Mouse (Mus musculus) midbrain, embryonic 11.5 days (tissue): ENCODE data around the gene Atrx. TPM values are rescaled to one million over a fixed set of nuclear protein-coding genes. Genes with fewer than 3 reads are reported as not detected.

Experiments used
- ATAC-seq: fragments of 200-750 bp; cut with Nextera tagmentation; 2 replicates; pipeline ENCODE4 v1.8.0; 2017; ENCODE audit warnings: moderate TSS enrichment, moderate library complexity; ENCODE audit not compliant: low FRiP score
- DNase-seq: peaks from one replicate; pipeline ENCODE4 v3.0.0; 2015; ENCODE audit warnings: low spot score; ENCODE audit errors: missing footprints
- H3K27ac ChIP-seq: fragments of 300-500 bp; sonication (generic); 2 replicates; pipeline ENCODE4 v1.5.1; 2014; ENCODE audit warnings: low read depth, low read length
- H3K27me3 ChIP-seq: fragments of 300-500 bp; sonication (generic); 2 replicates; pipeline ENCODE4 v1.6.1; 2014; ENCODE audit warnings: mild to moderate bottlenecking, low read length, moderate library complexity, mixed read lengths; ENCODE audit not compliant: control insufficient read depth, insufficient read depth
- H3K36me3 ChIP-seq: fragments of 300-500 bp; sonication (generic); 2 replicates; pipeline ENCODE4 v1.6.1; 2014; ENCODE audit warnings: mild to moderate bottlenecking, low read length, moderate library complexity, mixed read lengths; ENCODE audit not compliant: control insufficient read depth, insufficient read depth
- H3K4me1 ChIP-seq: fragments of 300-500 bp; sonication (generic); 2 replicates; pipeline ENCODE4 v1.6.1; 2014; ENCODE audit warnings: low read length; ENCODE audit not compliant: control insufficient read depth, insufficient read depth
- H3K4me2 ChIP-seq: fragments of 300-500 bp; sonication (generic); 2 replicates; pipeline ENCODE4 v1.6.1; 2014; ENCODE audit warnings: mild to moderate bottlenecking, moderate library complexity
- H3K4me3 ChIP-seq: fragments of 300-500 bp; sonication (generic); 2 replicates; pipeline ENCODE4 v1.5.1; 2014; ENCODE audit warnings: low read depth, low read length
- H3K9ac ChIP-seq: fragments of 300-500 bp; sonication (generic); 2 replicates; pipeline ENCODE4 v1.6.1; 2014; ENCODE audit warnings: low read length
- H3K9me3 ChIP-seq: fragments of 300-500 bp; sonication (generic); 2 replicates; pipeline ENCODE4 v1.6.1; 2016; ENCODE audit warnings: low read length; ENCODE audit not compliant: control insufficient read depth
- WGBS: fragments of 180-500 bp; shearing (Covaris S2); extraction: QIAGEN DNeasy Blood & Tissue Kit; methylation state at CpG from one replicate; pipeline ENCODE4 v1.1.7; 2014; 5-methylcytosine and 5-hydroxymethylcytosine counted together
- polyA plus RNA-seq: library from polyadenylated mRNA; unstranded; fragments of >200 nt; fragmentation: Nextera tagmentation; extraction: Ambion mirVana; gene quantifications from 2 replicates; pipeline ENCODE4 v1.2.1, GENCODE M21; 2014

Gene Atrx
- polyA plus RNA-seq, 1 experiment from 2014 or later: 196 TPM

GRCm38 (mm10) chrX:105764162-105765004 is 164.8 kb downstream of the Atrx start, which contains the start of gene Fgf16:
Gene Fgf16, plus strand, starts transcription at chrX:105764279.
- peak; percentile 89 for DNase-seq

GRCm38 (mm10) chrX:105763612-105764011 is 165.6 kb downstream of the Atrx start:
- 11% methylated on average over 20 of the region's 20 CpGs for WGBS
- H3K27ac ChIP-seq: no peak overlapping the region
- H3K4me2 ChIP-seq: peak overlapping the region; percentile 53
- peak; percentile 88 for DNase-seq
- no peak overlapping the region; the same call in 1 of the 2 replicates for H3K9ac ChIP-seq
- H3K27me3 ChIP-seq: peaks cover 44% of the 10 kb centered on the region
- H3K4me3 ChIP-seq: peak overlapping the region; percentile 32
- H3K9me3 ChIP-seq: no peaks in the 10 kb centered on the region
- ATAC-seq: peak; percentile 63; the same call in 1 of the 2 replicates
- H3K36me3 ChIP-seq: no peaks in the 10 kb centered on the region
- H3K4me1 ChIP-seq: no peaks in the 10 kb centered on the region; the same call in 1 of the 2 replicates

More at GRCm38 (mm10) chrX:105764162-105765004, 164.8 kb downstream of the Atrx start, which contains the start of gene Fgf16:
- ATAC-seq: peak; percentile 38
- H3K9me3 ChIP-seq: no peaks in the 10 kb centered on the region
- WGBS: 15% methylated on average over 46 of the region's 86 CpGs
- H3K4me2 ChIP-seq: peak within 1 kb of the TSS; percentile 53
- H3K4me3 ChIP-seq: peak within 1 kb of the TSS; percentile 32
- peaks cover 44% of the 10 kb centered on the region for H3K27me3 ChIP-seq
- H3K4me1 ChIP-seq: no peaks in the 10 kb centered on the region; the same call in 1 of the 2 replicates
- H3K9ac ChIP-seq: no peak within 1 kb of the TSS; the same call in 1 of the 2 replicates
- H3K27ac ChIP-seq: no peak within 1 kb of the TSS
- H3K36me3 ChIP-seq: no peaks in the 10 kb centered on the region

DNA sequence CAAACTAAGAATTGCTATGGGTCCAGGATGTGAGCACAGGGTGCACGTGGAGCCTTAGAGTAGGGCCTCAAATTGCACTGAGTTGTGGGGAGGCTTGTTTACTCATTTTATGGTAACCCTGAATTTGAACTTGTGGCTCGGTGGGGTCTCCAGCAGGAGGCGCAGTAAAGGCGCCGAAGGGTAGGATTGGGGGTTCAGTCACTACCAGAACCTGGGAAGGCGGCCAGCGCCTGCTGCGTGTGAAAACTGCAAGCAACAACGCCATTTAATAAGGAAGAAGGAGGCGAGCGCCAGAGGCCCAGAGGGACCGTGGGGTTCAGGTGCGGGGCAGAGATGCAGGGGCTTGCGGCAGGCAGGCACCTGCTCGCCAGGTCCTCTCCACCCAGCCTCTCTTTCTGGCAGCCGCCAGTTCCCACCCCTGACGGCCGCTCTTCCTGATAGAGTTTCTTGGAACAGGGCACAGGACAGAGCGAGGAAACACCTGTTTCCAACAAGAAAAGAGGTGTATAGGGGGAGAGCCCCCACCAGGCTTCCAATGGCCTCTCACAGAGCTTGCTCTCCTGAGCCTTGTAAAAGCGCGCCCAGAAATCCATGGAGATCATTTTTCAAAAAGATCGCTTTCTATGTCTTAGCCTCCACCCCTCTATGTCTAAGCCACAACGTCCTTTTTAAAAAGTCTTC is 166.2 kb downstream of the Atrx start:
- 18% methylated on average over 23 of the region's 23 CpGs for WGBS
- peaks cover 44% of the 10 kb centered on the region for H3K27me3 ChIP-seq
- no peaks in the 10 kb centered on the region for H3K9me3 ChIP-seq
- no peak overlapping the region for H3K27ac ChIP-seq
- DNase-seq (peak; percentile 88), ATAC-seq (peak; percentile 34; the same call in 1 of the 2 replicates)
- H3K4me1 ChIP-seq: no peaks in the 10 kb centered on the region; the same call in 1 of the 2 replicates
- no peak overlapping the region for H3K9ac ChIP-seq
- peak overlapping the region; percentile 32 for H3K4me3 ChIP-seq
- H3K36me3 ChIP-seq: no peaks in the 10 kb centered on the region
- peak overlapping the region; percentile 53 for H3K4me2 ChIP-seq

Other genes with a start within 250 kb of the Atrx start
- gene Fgf16, start 165.1 kb downstream of the Atrx start, polyA plus RNA-seq: not detected in 2 replicates
- gene Magt1, start 82.5 kb upstream of the Atrx start, polyA plus RNA-seq: 44.9 and 45.9 TPM in 2 replicates
- 319 TPM in 2 replicates for gene Cox7b, start 86.3 kb upstream of the Atrx start, polyA plus RNA-seq
- 25.4 and 28.8 TPM in 2 replicates for gene Atp7a, start 97.9 kb upstream of the Atrx start, polyA plus RNA-seq
- gene Tlr13, start 213.8 kb upstream of the Atrx start, polyA plus RNA-seq: 0.19 and 0.27 TPM in 2 replicates